8 mouse cellular contexts compared by ENCODE assay signal in the genomic region with DNA sequence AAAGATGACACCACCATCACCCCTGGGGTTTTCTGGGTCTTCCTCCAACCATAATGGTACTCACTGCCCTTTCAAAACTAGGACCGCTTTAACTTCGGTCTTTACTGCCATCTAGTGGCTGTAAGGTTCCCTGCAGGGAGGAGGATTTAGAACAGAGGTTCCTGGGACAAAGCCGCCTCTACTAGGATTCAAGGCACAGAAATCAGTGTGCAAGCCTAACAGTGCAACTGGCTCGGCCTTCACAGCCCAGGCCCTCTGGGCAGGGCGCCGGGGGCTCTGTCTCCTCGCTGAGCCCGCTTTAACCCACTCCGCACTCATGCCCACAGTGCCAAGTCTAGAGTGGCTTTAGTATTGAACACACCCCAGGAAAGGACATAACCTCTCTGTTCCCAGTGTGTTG. TPM values are rescaled to one million over a fixed set of nuclear protein-coding genes. Genes with fewer than 3 reads are reported as not detected.
DNase-seq lines count a peak whose midpoint lies in the region; ATAC-seq lines count a peak whose summit lies in the region.

No protein-coding gene starts in this region.

- peak; percentile 42 to 49 for DNase-seq in urinary bladder, adult 18-20 months (ENCODE audit: low spot score in 2 of 2)
- no peak for DNase-seq in urinary bladder, adult 2 months (ENCODE audit: low spot score)
- peak; percentile 91 for DNase-seq in cerebellum, postnatal 14 days
- DNase-seq in frontal cortex, postnatal 36 days (ENCODE audit: low spot score in 2 of 2): peak; percentile 73 to 90
- DNase-seq in kidney, adult 18-20 months: peak; percentile 72
- peak; percentile 81 for DNase-seq in neural tube, embryonic 10.5 days (ENCODE audit: extremely low spot score, low spot score)
- peak; percentile 73 for DNase-seq in testis, postnatal 10 days (ENCODE audit: low spot score)

- no peaks in the 10 kb centered on the region for H3K9me3 ChIP-seq in limb, embryonic 13.5 days

- no peak overlapping the region for H3K27ac ChIP-seq in limb, embryonic 13.5 days

- 15% methylated on average over 9 of the region's 9 CpGs for WGBS in limb, embryonic 13.5 days

- ATAC-seq in limb, embryonic 13.5 days (ENCODE audit: low FRiP score, low read depth): 0 out of 2 replicates have a peak, but pooled peaks have one; percentile 28

- H3K36me3 ChIP-seq in limb, embryonic 13.5 days: no peaks in the 10 kb centered on the region

- no peak overlapping the region for H3K4me3 ChIP-seq in limb, embryonic 13.5 days

- no peak overlapping the region for H3K9ac ChIP-seq in limb, embryonic 13.5 days

- 0 out of 2 replicates have a peak, but pooled peaks cover 3% of the 10 kb centered on the region for H3K27me3 ChIP-seq in limb, embryonic 13.5 days

- H3K4me2 ChIP-seq in limb, embryonic 13.5 days (replicated peaks): no peak overlapping the region

- H3K4me1 ChIP-seq in limb, embryonic 13.5 days: peaks cover 9% of the 10 kb centered on the region

RNA-seq across cellular contexts. Expression of a gene that starts 58.0 kb away (rescaled TPM):
- 65.1 and 67.2 TPM in 2 replicates for polyA plus RNA-seq in urinary bladder, adult 2 months (2012; rRNA removed)
- polyA plus RNA-seq in limb, embryonic 13.5 days (2015; fragmentation: Nextera tagmentation; extraction: Ambion mirVana): 61.2 and 65.4 TPM in 2 replicates
